Mouse (Mus musculus) heart, postnatal 36 days (tissue): ENCODE results near the gene Olfr1502. TPM values are rescaled to one million over a fixed set of nuclear protein-coding genes. Genes with fewer than 3 reads are reported as not detected.
"Not testable (repeated sequence)": the region's sequence is repeated elsewhere in the genome, so short reads cannot be mapped to it uniquely, and the experiment has no call there.

Source experiments
- DNase-seq, 2 experiments: peaks; one replicate each; pipeline ENCODE4 v3.0.0; 2021 to 2022
- intact Hi-C: fragments of 180-260 bp; cut with DNase I; formaldehyde crosslinking; loops from one replicate; pipeline ENCODE4 v1.15.1; 2025
- total RNA-seq, 2 experiments: library from RNA; stranded (reverse); gene quantifications; 2 replicates each; pipeline ENCODE4 v1.2.3; 2021

Olfr1502 gene
- total RNA-seq, result not detected

DNA sequence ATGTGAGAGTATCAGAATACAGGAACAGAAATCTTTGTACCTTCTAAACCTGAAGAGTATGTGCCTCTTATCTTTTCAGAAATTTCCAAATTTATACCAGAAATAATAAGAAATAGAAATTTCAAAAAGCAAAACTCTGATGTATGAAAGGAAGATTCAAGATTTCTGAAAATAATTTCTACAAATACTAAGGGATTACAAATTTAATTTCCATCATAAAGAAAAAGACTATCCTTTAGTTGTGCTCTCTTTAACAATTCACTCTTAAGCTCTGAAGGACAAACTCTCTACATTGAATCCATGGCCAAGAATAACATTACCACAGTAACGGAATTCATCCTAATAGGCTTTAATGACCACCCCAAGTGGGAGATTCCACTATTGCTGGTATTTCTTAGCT is at the start of gene Olfr1502:
Gene Olfr1502 (plus strand): TSS at position 301 of the 400 bp plus-strand sequence.
- no peak for DNase-seq

DNA sequence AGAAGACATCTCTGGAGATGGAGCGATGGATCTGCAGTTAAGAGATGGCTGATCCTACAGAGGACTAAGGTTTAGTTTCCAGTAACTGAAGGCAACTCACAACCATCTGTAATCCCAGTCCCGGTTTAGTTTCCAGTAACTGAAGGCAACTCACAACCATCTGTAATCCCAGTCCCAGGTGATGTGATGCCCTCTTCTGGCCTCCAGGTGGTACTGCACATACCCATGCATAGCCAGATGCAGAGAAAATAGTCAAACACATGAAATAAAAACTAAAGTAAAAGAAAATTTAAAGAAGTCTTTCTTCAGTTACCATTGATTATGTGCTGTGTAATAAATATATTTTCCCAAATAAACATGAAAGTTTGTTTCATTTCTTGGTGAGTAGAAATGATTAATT is 48.8 kb upstream of the Olfr1502 start:
- intact Hi-C loops, result no loop called here
- DNase-seq, result no peak

More for the DNA sequence above, at the start of gene Olfr1502:
- intact Hi-C loops, result no loop called here

DNA sequence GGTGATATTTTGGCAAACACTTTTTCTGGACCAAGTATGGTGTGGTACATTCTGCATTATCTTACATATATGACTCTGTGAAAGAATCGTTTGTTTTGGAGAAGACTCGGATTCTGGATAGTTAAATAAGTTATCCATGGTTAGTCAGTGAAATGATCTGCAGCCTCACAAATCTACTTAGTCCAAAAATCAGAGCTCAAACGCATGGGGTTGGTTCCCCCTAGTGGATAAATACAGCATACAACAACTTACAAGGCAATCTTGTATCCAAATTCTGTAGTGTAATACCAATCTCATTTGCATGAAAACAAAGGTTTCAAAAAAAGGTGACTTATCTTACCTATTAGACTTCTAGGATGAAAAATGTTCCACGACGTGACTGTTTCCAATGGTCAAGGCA is 42.8 kb upstream of the Olfr1502 start:
- DNase-seq, result no peak
- intact Hi-C loops, result no loop called here

DNA sequence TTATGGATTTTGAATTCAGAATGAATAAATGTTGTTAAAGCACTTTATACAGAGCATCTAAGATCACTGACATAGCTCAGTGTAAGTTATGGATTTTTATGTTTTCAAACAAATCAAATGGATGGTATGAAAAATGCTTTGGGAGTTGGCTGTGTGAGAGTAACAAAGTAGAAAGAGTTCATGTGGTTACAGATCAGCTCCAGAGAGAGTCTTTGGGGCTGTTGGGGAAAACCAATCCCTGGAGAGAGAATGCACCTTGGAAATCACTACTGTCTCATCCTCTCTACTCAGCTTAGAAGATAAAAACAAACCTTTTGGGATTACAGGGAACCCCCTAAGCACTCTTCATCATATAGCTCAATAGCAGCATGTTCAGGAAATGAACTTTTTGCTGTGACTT is 42.2 kb upstream of the Olfr1502 start, which contains the start of gene Olfr1499:
Gene Olfr1499 (minus strand): TSS at position 101 of the 400 bp plus-strand sequence.
- intact Hi-C loops, result no loop called here
- DNase-seq, result no peak

DNA sequence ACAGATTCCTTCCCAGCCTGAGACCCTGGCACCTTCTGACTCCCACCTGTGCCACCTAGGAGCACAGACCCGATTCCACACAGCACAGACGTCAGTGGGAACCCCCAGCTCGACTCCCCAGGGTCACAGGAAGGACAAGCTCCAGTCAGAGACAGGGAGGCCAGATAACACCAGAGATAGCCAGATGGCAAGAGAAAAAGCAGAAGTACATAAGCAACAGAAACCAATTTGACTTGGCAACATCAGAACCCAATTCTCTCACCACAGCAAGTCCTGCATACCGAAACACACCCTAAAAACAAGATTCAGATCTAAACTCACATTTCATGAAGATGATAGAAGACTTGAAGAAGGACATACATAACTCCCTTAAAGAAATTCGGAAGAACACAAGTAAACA is 40.7 kb upstream of the Olfr1502 start:
- intact Hi-C loops, result no loop called here
- no peak for DNase-seq

DNA sequence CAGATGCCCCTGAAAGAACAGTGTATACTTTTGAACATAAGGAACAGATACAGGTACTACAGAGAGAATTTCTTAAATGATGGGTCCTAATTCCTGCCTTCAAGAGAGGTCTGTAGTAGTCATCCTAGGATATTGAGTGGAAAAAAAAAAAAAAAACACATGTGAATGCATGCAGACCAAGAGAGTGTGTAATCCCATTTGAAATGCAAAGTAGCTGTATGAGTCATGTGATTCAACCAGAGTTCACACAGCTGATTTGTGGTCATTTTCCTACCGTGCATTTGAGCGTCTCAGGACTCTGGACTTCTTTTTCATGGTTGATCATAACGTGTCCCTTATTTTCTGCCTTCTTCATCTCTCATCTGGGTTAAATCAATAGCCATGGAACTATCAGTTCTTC is 33.1 kb upstream of the Olfr1502 start:
- intact Hi-C loops, result no loop called here
- DNase-seq, result no peak

DNA sequence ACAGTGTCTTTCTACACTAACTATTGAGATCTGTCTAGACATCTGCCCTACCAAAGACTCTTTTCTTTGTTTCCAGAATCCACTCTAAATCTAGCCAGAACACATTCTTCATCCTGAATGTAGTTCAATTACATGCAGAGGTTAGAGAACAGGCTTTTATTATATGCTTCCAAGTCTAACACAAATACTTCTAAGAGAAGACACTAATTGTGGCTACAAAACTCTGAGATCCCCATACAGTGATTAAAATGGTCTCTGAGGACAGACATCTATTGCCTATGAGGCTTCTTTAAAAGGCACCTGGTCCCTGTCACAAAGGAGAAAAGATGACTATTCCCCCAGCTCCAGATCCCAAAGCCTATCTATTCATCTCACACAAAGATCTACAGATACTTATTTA is 31.2 kb upstream of the Olfr1502 start, which contains the start of gene Olfr1500:
Gene Olfr1500 (minus strand): TSS at position 101 of the 400 bp plus-strand sequence.
- intact Hi-C loops, result no loop called here
- no peak for DNase-seq

DNA sequence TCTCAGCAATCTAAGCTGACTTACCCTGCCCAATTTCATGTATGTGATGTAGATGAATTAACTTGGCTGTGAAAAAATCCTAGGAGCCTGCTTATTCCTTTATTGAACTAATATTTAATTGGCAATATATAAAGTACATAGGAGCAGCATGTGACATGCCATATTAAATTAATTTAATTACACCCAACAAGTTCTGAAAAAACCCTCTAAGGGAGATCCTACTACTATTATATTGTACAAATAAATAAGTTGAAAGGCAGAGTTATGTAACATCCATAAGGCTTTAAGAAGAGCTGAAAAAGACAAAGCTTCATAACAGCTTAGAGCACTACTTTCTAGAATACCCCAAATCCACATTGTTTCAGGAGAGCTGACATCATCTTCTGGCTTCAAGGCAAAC is 11.0 kb upstream of the Olfr1502 start, which contains the start of gene Olfr1501:
Gene Olfr1501 (minus strand): TSS at position 101 of the 400 bp plus-strand sequence.
- intact Hi-C loops, DNase-seq: not testable (repeated sequence)

DNA sequence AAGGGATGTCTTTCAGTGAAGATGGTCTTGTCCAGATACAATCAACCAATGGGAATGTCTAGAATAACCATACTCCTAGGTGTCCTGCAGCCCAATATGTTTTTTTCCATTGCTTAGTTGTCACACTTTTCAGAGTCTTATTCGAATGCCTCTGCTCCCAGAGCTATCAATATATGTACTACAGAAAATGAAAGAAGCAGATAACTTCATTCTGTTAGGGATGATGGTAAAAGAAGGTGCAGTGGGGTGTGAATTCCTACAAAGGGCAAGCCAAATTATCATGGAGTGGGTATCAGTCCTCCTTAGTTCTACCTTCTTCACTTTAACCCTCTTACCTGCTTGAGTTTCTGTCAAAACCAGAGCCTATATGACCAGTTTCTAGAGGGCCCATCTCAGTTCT is 36.2 kb downstream of the Olfr1502 start, which contains the start of gene Olfr1504:
Gene Olfr1504 (minus strand): TSS at position 101 of the 400 bp plus-strand sequence.
- no peak for DNase-seq
- intact Hi-C loops, result no loop called here

Other genes starting within 250 kb of the Olfr1502 start
- gene Olfr1487, start 244.4 kb upstream of the Olfr1502 start, total RNA-seq, result not detected
- not detected for gene Olfr1489, start 230.2 kb upstream of the Olfr1502 start, total RNA-seq
- gene Olfr1490, start 210.7 kb upstream of the Olfr1502 start, total RNA-seq, result not detected
- gene Olfr1491, start 164.5 kb upstream of the Olfr1502 start, total RNA-seq, result not detected
- not detected for gene Olfr1493-ps1, start 138.5 kb upstream of the Olfr1502 start, total RNA-seq
- gene Olfr1494, start 122.1 kb upstream of the Olfr1502 start, total RNA-seq, result not detected
- not detected for gene Olfr1495, start 97.2 kb upstream of the Olfr1502 start, total RNA-seq
- gene Olfr1496, start 83.9 kb upstream of the Olfr1502 start, total RNA-seq, result not detected
- gene Olfr1497, start 63.6 kb upstream of the Olfr1502 start, total RNA-seq, result not detected
- gene Olfr1499, start 42.3 kb upstream of the Olfr1502 start, total RNA-seq, result not detected
- not detected for gene Olfr1500, start 31.3 kb upstream of the Olfr1502 start, total RNA-seq
- not detected for gene Olfr1501, start 11.1 kb upstream of the Olfr1502 start, total RNA-seq
- not detected for gene Olfr1504, start 36.1 kb downstream of the Olfr1502 start, total RNA-seq
- gene Olfr1505, start 51.7 kb downstream of the Olfr1502 start, total RNA-seq, result not detected